Mouse (Mus musculus) neural tube, embryonic 10.5 days (tissue): Measurements from ENCODE around the gene Olfr1535.

ENCODE experiments used
- DNase-seq: peaks from one replicate; pipeline ENCODE4 v3.0.0-alpha.2; 2017; ENCODE audit warnings: low spot score; ENCODE audit errors: extremely low spot score

Olfr1535 gene

GRCm38 (mm10) chr13:21559793-21560192 is at the start of gene Olfr1535:
TSS of gene Olfr1535 (minus strand) at chr13:21559893.
- DNase-seq: no peak

DNA sequence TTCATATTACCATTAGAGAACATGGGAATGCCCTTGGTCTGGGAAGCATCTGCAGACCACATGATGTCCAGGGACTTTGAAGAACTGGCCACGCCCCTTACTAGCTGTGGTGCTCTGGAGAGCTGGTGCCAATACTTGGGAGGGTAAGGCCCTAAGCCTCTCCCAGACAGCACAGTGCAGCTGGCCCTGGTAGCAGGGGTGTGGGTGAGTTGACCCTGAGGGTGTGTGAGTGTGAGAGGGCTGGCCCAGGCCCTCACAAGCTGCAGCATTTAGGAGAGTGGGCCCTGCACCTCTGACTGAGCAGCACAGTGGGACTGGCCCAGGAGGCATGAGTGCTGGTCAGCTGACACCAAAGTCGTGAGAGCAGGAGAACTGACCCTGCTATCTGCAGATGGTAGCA is 31.9 kb upstream of the Olfr1535 start:
- DNase-seq: no peak

GRCm38 (mm10) chr13:21581659-21582058 is 22.0 kb upstream of the Olfr1535 start, which contains the start of gene Olfr1364:
TSS of gene Olfr1364 (minus strand) at chr13:21581759.
- DNase-seq: no peak

- DNase-seq: no peak
Measured at GRCm38 (mm10) chr13:21550416-21551110, 9.1 kb downstream of the Olfr1535 start.

DNA sequence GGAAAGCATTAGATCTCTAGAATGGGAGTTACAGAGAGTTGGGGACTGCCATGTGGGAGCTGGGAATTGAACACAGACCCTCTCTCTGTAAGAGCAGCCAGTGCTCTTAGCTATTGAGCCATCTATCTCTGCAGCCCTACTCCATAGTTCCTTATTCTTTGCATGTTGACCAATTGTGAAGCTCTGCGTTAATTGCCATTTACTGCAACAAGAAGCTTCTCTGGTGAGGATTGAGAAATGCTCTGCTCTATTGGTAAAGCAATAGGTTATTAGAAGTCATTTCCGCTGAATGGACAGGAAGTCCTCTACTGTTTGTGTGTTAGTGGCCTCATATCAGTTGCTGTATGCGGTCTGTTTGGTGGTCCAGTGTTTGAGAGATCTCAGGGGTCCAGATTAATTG is 10.2 kb downstream of the Olfr1535 start:
- no peak for DNase-seq

GRCm38 (mm10) chr13:21542708-21543107 is 17.0 kb downstream of the Olfr1535 start, which contains the start of gene Olfr1366:
TSS of gene Olfr1366 (minus strand) at chr13:21542808.
- DNase-seq: no peak

DNA sequence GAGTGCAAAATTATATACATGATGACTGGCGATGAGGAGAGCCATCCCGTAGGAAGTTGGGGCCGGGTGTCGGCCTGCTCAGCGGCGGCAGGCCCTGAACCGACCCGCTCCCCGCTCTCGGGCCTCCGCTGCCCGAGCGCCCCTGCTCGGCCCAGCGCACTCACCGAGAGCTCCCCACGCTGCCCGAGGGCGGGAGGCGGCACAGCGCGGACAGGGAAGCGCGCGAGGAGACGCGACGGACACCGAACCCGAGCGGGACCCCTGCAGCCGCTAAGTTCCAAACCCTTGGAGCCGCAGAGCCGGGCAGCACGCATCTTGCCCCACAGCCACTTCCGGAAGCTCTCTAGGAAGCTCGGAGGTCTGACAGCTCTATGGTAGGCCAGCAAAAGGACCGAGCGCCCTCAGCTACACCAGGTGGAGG is 28.9 kb downstream of the Olfr1535 start, which contains the start of gene Zkscan8:
Zkscan8 (minus strand) TSS at position 340 of the 421 bp plus-strand sequence.
- peak; percentile 93 for DNase-seq

DNA sequence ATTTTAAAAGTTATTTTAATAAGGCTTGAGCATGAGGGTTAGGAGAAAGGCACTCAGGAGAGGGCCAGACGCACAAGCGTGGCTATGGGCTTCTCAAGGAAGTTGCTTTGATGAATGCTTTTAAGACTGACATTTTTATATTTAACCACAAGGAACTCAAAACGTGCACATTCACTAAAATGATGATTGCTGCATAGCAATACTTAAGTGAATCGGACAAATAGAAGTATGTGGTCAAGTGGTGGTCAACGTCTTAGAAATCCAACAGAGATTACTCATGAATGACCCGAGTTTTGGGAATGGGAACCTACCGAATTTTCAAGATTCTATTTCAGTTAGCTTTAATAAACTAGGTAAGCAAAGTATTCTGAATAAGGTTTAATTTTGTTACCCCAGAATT is 29.6 kb downstream of the Olfr1535 start:
- no peak for DNase-seq

- DNase-seq: peak; percentile 88
Measured at GRCm38 (mm10) chr13:21506221-21506649, 53.5 kb downstream of the Olfr1535 start.
